Mouse (Mus musculus) frontal cortex, postnatal 14 days (tissue): Measurements from ENCODE around the gene Bcas3.
A peak's percentile ranks its signal among the peaks of the same experiment; 100 is the strongest.

Experiments
- DNase-seq, 2 experiments: peaks; one replicate each; pipeline ENCODE4 v3.0.0; 2022; ENCODE audit warnings: low spot score in 2 of 2

The Bcas3 gene

DNA sequence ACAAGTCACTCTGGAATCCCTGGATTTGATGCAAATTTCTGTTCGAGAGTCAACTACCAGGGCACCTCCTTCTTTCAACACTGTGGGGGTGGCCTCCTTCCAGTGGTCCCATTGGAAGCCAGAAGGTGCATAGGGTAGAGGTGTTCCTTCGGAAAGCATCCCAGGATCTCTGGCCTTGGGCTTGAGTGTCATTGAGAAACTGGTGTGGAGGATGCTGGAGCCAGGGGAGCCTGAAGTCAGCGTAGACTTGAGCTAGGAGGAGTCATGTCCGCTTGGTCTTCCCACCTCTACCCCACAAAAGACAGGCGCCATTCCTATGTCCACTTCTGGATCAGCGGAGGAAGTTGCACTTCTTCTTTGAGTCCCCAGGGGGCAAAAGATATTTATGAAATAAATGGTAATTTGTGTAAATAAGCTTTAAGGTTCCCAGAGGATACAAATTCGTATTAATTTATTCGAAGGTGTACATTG, 488.3 kb downstream of the Bcas3 start:
- DNase-seq = no peak

DNA sequence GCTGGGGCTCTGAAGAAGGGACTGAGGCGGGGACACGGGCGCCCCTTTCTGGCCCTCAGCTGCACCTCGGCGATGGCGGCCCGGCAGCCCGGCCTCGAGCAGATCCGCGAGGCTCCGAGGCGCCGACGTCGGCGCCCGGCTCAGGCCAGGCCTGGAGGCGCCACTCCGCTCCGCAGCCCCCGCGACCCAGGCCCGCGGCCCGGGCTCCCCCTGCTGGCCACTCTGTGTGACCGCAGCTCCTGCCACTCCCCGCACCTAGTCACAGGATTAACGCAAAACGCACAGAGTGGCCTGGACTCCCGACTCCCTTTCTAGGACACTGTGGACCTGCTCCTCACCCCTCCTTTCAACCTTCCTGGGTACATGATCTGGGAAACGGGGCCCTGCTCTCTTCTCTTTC, 489.0 kb downstream of the Bcas3 start:
- DNase-seq = no peak

DNA sequence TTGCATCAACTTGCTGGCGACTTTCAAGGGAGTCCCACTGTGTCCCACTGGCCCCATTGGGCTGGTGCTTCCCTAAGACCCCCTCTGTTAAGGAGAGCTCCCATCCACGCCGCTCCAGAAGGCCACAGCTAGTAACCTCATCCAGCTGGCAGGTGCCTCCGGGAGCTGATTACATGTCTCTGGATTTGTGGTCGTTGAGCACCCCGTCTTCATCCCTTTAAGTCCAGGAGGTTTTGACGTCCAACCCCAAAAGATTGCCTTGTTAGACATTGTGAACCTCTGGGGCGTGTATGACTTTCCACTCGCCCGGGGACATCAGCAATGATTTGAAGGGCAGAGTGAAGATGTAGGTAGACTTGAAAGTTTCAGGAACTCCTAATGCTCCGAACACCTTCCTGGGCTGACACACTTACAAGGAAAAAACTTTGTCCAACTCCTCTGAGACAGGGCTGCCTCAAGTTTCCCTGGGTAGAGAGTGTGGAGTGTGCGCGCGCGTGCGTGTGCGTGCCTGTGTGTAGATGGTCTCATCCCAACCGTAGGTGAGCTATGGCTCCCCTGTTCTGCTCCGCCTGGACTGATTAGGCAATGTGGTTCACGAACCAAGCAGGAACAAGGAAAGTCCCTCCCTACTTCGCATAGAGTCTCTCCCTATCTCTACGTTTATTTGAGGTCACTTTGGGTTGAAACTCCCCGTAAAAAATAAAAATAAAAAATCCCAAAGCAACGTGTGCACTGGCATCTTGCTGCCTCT, 489.8 kb downstream of the Bcas3 start:
- DNase-seq = no peak

DNA sequence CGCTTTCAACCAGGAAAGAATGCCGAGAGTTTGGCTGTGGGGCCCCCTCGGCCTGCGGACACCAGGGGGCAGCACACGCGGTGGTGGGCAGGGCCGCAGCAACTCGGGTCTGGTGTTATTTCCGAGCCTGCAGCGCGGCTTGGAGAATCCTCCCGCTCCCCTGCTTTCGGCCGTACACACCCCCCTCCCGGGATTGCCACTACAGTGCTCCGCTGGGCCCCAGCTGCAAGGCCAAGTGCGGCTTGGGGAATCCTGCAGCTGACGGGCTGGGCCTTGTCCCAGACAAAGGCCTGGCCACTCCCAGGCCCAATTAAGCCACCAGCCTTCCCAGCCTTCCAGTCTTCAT, 490.4 kb downstream of the Bcas3 start:
- DNase-seq = no peak

DNA sequence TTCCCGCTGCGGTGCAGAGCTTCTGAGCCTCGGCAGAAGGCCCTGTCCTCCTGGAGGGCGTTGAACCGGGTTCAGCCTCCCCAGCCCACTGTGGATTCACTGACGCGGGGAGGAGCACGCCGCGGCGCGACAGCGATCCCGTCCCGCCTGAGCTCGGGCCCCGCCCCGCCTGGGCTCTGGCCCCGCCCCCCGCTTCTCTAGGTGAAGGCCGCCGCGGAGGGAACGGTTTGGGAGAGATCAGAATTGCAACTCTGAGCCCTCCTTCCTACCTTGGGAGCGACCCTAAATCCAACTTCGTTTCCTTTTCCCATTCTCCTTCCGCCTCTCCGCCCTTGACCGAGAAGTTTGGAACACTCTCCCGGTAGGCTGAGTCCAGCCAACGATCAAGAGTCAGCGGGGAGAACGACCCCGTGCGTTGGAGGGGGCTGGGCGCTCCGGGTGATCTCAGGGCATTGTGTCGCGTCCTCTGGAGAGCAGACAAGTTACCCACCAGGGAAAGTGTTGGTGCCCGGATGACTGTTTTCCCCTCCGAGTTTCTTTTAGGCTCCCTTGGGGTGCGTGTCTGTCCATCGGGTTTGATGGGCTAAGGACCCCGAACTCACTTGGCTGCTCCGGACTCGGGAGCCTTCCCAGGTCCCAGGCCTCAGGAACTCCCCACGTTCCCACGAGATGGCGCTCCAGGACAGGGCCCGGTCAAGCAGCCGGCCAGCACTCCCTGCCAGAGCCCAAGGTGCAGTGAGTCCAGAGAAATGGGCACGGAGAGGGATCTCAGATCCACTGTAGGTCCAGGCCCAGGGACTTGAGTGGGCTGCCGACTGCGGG, 491.4 kb downstream of the Bcas3 start:
- peak in 1 of 2 experiments; percentile 72 for DNase-seq

DNA sequence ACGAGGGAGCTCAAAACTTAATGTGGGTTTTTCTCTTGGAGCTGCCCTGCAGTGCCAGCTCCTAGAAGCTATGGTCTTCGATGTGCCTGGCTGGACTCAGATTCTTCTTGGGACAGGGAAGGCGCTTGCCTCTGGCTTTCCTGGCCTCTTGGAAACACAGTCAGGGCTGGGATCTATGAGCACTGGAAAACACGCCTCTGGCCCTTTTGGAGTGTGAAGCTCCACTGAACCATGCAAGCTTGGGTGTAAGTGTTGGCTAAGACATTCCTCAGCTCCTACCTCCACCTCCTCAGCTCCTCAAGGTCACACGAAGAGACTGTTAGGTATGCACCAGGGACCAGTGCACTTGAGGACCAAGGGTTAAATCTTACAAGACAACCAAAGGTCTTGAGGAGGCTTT, 492.0 kb downstream of the Bcas3 start:
- no peak for DNase-seq

DNA sequence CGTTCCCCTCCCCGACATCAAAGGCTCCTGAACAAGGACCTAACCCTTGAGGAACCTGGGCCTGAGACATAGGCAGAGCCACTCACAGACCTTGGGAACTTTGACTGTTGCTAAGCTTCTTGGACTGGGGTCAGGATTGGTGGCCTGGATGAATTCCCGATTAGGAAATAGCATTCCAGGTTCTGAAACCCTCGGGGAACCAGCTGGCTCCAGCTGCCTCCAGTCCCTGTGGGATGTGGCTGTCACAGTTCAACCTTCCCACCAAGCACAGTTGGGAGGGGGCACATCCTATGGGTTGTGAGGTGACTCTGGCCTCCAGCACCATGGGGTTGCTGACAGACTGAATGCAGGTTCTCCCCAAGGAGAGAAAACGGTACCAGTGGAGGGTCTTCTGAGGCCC, 493.0 kb downstream of the Bcas3 start:
- DNase-seq = no peak

DNA sequence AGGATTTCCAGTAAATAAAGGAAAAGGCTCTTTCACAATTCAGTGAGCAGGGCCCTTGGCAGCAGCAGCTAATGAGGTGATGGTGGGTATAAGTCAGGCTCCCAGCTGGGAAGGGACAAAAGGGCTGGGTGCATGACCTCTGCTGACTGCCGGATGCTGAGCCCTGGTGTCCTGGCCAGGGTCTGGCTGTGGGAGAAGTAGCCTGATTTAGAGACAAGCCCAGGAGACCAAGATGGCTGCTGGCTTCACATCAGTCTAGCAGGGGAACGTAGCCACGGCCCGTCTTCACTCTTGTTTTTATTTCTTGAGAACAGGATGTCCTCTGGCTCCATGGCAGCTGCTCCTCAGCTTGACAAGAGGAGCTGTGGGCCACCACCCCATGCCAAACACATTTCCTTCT, 493.5 kb downstream of the Bcas3 start:
- no peak for DNase-seq

DNA sequence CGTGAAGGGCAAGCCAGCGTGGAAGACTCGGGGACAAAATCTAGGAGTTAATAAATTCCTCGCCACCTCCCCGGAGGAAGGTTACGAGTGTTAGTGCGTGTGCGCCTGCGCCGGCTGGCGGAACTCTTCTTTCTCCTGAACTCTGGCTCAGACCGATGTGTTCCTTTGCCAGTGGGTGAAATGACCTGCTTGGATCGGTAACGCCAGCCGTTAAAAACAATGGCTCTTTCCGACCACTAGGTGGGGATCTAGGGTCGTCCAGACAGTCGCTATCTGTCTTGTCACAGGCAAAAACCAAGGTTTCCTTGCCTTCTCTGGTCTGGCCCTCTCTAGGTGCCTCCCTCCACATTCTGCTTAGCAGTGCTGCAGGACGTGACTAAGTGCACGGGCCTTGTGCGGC, 496.1 kb downstream of the Bcas3 start:
- peak in 1 of 2 experiments; percentile 58 for DNase-seq

DNA sequence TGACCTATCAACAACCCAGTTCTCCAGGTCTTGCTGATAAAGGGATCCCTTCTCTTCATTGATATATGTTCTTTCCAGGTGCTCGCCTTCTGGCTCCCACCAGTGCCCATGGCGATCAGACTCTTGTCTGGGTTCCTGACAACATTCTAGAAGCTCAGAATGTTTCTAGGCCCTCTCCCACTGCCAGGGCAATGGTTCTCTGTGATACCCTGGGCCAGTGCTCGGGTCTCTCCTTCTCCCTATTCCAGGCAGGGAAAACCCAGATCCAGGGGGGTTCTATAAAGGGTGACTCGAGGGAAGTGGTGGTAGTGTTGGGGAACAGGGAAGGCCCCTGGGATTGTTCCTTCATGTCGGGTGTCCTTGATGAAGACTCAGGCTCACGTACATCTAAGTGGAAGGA, 497.3 kb downstream of the Bcas3 start, which contains the start of gene Gm11444:
Gene Gm11444 (minus strand): TSS at position 101 of the 400 bp plus-strand sequence.
- DNase-seq = no peak

DNA sequence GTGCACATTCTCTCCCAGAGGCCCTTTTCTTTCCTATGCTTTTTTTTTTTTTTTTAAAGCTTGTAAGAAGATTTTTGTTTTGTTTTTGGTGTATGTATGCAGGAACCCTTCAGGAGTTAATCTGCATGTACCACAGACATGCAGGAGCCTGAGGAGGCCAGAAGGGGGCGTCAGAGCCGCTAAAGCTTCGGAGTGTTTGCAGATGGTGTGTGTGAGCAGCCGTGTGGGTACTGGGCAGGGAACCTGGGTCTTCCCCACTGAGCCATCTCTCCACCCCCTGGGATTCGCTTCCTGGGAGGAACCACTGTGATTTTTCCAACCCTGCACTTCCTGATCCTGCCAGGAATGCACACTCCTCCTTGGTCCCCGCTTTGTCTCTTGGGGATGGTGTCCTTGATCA, 497.8 kb downstream of the Bcas3 start:
- DNase-seq = no peak

DNA sequence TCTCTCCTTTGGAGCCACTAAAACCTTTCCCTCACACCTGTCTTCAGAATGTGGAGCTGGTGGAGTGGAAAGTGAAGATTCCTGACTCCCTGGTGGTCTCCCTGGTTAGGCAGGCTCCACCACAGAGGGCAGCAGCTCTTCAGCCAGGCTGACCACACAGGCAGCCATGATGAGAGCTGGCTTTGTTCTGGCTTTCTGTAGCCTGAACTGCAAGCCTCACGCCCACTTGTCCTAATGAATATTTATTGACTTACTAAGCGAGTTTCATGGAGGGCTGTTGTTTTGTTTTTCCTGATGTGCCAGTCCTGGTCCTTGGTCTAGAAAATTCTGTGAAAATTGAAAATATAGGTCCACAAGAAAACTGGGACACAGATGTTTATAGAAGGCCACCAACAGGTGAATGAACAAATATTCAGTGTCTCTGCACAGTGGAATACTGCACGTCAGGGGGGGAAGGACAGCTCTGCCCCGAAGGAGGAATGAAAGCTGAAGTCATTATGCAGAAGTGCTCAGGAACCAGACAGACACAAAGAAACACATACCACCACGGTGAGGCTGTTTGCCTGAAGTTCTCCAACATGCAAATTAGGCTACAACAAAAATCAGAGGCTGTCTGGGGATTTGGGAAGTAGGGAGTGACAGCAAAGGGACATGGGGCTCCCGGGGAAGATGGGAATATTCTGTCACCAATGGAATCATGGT, 505.2 kb downstream of the Bcas3 start:
- DNase-seq = no peak

DNA sequence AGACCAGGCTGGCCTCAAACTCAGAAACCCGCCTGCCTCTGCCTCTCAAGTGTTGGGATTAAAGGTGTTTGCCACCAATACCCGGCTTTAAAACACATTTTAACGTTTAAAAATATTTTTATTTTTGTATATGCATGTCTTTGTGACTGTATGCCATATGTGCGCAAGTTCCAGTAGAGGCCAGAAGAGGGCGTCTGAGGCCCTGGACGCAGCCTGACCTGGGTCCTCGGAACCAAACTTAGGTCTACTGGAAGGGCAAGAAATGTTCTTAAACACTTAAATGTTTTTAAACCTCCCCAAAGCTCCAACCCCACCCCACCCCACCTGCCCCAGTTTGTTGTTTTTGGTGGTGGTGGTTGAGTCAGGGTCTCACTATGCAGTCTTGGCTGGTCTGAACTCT, 511.4 kb downstream of the Bcas3 start:
- DNase-seq = no peak
